Mouse (Mus musculus): ENCODE results near the gene Olfr1076. TPM values are rescaled to one million over a fixed set of nuclear protein-coding genes. Genes with fewer than 3 reads are reported as not detected.
A peak's percentile ranks its signal among the peaks of the same experiment; 100 is the strongest.
"Not testable (repeated sequence)": the region's sequence is repeated elsewhere in the genome, so short reads cannot be mapped to it uniquely, and the experiment has no call there.

Olfr1076 gene
- total RNA-seq (2021): not detected

- intact Hi-C loops (cut with DNase I): no loop called here
- no peak for DNase-seq
These were observed at the start of gene Olfr1076 for GRCm38 (mm10) chr2:86508161-86508560. Gene Olfr1076 (plus strand): TSS chr2:86508461.

- no peak for DNase-seq
- intact Hi-C loops (cut with DNase I): no loop called here
These were observed 47.8 kb upstream of the Olfr1076 start for GRCm38 (mm10) chr2:86460434-86460833.

- peak; percentile 42 to 51 for DNase-seq
- intact Hi-C loops (cut with DNase I): loop anchor here (1.0 to 2.0 kb wide), 2 partner anchors 738 to 1344 kb away; no protein-coding TSS in a partner anchor
These were observed 43.7 kb upstream of the Olfr1076 start for GRCm38 (mm10) chr2:86464442-86465109.

DNA sequence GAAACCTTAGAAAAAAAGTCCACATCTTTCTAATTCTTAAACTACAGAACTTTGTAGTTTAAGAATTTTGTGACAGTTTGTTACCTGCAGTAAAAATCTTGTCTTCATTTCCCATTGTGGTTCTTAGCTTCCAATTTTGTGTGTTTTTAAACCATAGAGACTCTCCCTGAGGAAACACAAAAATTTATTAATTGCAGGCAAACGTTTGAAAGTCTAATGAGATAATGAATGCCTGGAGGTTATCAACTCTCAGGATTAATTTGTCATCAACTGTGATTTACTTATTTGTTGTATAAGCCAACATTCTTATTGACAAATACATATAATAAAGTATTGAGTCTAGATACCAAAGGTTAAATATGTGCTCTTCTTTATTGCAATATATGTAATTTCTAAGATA, 21.0 kb upstream of the Olfr1076 start, which contains the start of gene Olfr228:
Gene Olfr228, minus strand, starts transcription at position 101 of the 400 bp plus-strand sequence.
- intact Hi-C loops (cut with DNase I): no loop called here
- DNase-seq: no peak

- intact Hi-C loops (cut with DNase I): no loop called here
- no peak for DNase-seq
These were observed 22.7 kb downstream of the Olfr1076 start for GRCm38 (mm10) chr2:86530991-86531390.

- DNase-seq: no peak
- intact Hi-C loops (cut with DNase I): no loop called here
These were observed 34.1 kb downstream of the Olfr1076 start, which contains the start of gene Olfr1079 for GRCm38 (mm10) chr2:86542380-86542779. Gene Olfr1079 (minus strand): TSS chr2:86542480.

GRCm38 (mm10) chr2:86558135-86558534, 49.9 kb downstream of the Olfr1076 start, which contains the start of gene Olfr1080:
Gene Olfr1080 (minus strand): TSS chr2:86558235.
- not testable (repeated sequence) for DNase-seq

More at GRCm38 (mm10) chr2:86558135-86558534, 49.9 kb downstream of the Olfr1076 start, which contains the start of gene Olfr1080:
- intact Hi-C loops (cut with DNase I): not testable (repeated sequence)

Other genes with a start within 250 kb of the Olfr1076 start
- not detected for gene Olfr1051, start 229.4 kb upstream of the Olfr1076 start, total RNA-seq (2021)
- gene Olfr1052, start 216.0 kb upstream of the Olfr1076 start, total RNA-seq (2021): not detected
- gene Olfr1053, start 193.2 kb upstream of the Olfr1076 start, total RNA-seq (2021): not detected
- gene Olfr1054, start 173.0 kb upstream of the Olfr1076 start, total RNA-seq (2021): not detected
- gene Olfr1055, start 158.2 kb upstream of the Olfr1076 start, total RNA-seq (2021): not detected
- gene Olfr1056, start 146.0 kb upstream of the Olfr1076 start, total RNA-seq (2021): not detected
- not detected for gene Olfr1057, start 130.1 kb upstream of the Olfr1076 start, total RNA-seq (2021)
- not detected for gene Olfr1058, start 119.9 kb upstream of the Olfr1076 start, total RNA-seq (2021)
- gene Olfr1061, start 94.4 kb upstream of the Olfr1076 start, total RNA-seq (2021): not detected
- gene Olfr1062, start 81.7 kb upstream of the Olfr1076 start, total RNA-seq (2021): not detected
- not detected for gene Olfr1065, start 57.9 kb upstream of the Olfr1076 start, total RNA-seq (2021)
- gene Olfr1066, start 52.2 kb upstream of the Olfr1076 start, total RNA-seq (2021): not detected
- not detected for gene Olfr228, start 21.1 kb upstream of the Olfr1076 start, total RNA-seq (2021)
- not detected for gene Olfr1079, start 34.0 kb downstream of the Olfr1076 start, total RNA-seq (2021)
- gene Olfr1080, start 49.8 kb downstream of the Olfr1076 start, total RNA-seq (2021): not detected
- not detected for gene Olfr1082, start 90.5 kb downstream of the Olfr1076 start, total RNA-seq (2021)
- not detected for gene Olfr1084, start 131.3 kb downstream of the Olfr1076 start, total RNA-seq (2021)
- gene Olfr1085, start 153.6 kb downstream of the Olfr1076 start, total RNA-seq (2021): not detected
- not detected for gene Olfr1086, start 171.6 kb downstream of the Olfr1076 start, total RNA-seq (2021)
- gene Olfr1087, start 189.9 kb downstream of the Olfr1076 start, total RNA-seq (2021): not detected
- not detected for gene Olfr1089, start 225.2 kb downstream of the Olfr1076 start, total RNA-seq (2021)

Data from heart, postnatal 10 days (tissue).